Mouse (Mus musculus): ENCODE measurements around the gene Strap. TPM values are rescaled to one million over a fixed set of nuclear protein-coding genes. Genes with fewer than 3 reads are reported as not detected.
"Not testable (repeated sequence)": the region's sequence is repeated elsewhere in the genome, so short reads cannot be mapped to it uniquely, and the experiment has no call there.

Gene Strap
- polyA plus RNA-seq, 1 experiment: 81.1 TPM

GRCm38 (mm10) chr6:137696445-137697204 lies 38.3 kb upstream of the Strap start:
- H3K27ac ChIP-seq (ENCODE audit: control insufficient read depth, insufficient read depth, low read depth, low read length): no peak overlapping the region
- no peaks in the 10 kb centered on the region for H3K36me3 ChIP-seq (ENCODE audit: control insufficient read depth, insufficient read depth, low read length)
- no peak for TF ChIP-seq CTCF (IDR thresholded peaks at IDR 0.05; ENCODE audit: control insufficient read depth, insufficient read depth, insufficient replicate concordance, low read depth, low read length)
- TF ChIP-seq POLR2A (IDR thresholded peaks at IDR 0.05; ENCODE audit: control insufficient read depth, low read depth, low read length): no peak
- no peaks in the 10 kb centered on the region for H3K27me3 ChIP-seq (ENCODE audit: control insufficient read depth, insufficient read depth, low read length)
- H3K4me3 ChIP-seq (ENCODE audit: control insufficient read depth, low read depth, low read length): no peak overlapping the region
- no peaks in the 10 kb centered on the region for H3K4me1 ChIP-seq (ENCODE audit: control insufficient read depth, insufficient read depth, low read length)

DNA sequence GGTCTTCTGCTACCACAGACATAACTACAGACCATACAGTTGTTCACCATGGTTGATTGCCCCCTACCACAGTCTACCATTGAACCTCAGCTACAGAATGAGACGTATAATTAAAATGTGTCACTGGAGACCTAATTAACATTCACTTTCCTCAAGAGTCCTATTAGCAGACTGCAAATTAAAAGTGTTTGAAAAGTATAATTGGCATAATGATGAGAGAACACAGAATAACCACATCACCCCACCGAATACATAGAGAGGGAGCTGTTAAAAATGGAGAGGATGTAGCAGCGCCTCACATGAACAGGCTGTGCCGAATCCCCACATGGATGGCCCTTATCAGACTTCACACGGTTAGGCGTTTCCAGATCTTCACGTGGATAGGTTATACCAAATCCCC lies 35.4 kb upstream of the Strap start:
- no peak for TF ChIP-seq CTCF (IDR thresholded peaks at IDR 0.05; ENCODE audit: control insufficient read depth, insufficient read depth, insufficient replicate concordance, low read depth, low read length)
- TF ChIP-seq POLR2A (IDR thresholded peaks at IDR 0.05; ENCODE audit: control insufficient read depth, low read depth, low read length): no peak
- no peaks in the 10 kb centered on the region for H3K27me3 ChIP-seq (ENCODE audit: control insufficient read depth, insufficient read depth, low read length)
- no peak overlapping the region for H3K4me3 ChIP-seq (ENCODE audit: control insufficient read depth, low read depth, low read length)
- no peak overlapping the region for H3K27ac ChIP-seq (ENCODE audit: control insufficient read depth, insufficient read depth, low read depth, low read length)
- peaks cover 3% of the 10 kb centered on the region for H3K4me1 ChIP-seq (ENCODE audit: control insufficient read depth, insufficient read depth, low read length)
- no peaks in the 10 kb centered on the region for H3K36me3 ChIP-seq (ENCODE audit: control insufficient read depth, insufficient read depth, low read length)

- H3K4me3 ChIP-seq (ENCODE audit: control insufficient read depth, low read depth, low read length): no peak overlapping the region
- no peaks in the 10 kb centered on the region for H3K27me3 ChIP-seq (ENCODE audit: control insufficient read depth, insufficient read depth, low read length)
- no peak overlapping the region for H3K27ac ChIP-seq (ENCODE audit: control insufficient read depth, insufficient read depth, low read depth, low read length)
- H3K4me1 ChIP-seq (ENCODE audit: control insufficient read depth, insufficient read depth, low read length): peaks cover 3% of the 10 kb centered on the region
- H3K36me3 ChIP-seq (ENCODE audit: control insufficient read depth, insufficient read depth, low read length): no peaks in the 10 kb centered on the region
- no peak for TF ChIP-seq CTCF (IDR thresholded peaks at IDR 0.05; ENCODE audit: control insufficient read depth, insufficient read depth, insufficient replicate concordance, low read depth, low read length)
- no peak for TF ChIP-seq POLR2A (IDR thresholded peaks at IDR 0.05; ENCODE audit: control insufficient read depth, low read depth, low read length)
These were observed 32.7 kb upstream of the Strap start for GRCm38 (mm10) chr6:137702186-137702585.

DNA sequence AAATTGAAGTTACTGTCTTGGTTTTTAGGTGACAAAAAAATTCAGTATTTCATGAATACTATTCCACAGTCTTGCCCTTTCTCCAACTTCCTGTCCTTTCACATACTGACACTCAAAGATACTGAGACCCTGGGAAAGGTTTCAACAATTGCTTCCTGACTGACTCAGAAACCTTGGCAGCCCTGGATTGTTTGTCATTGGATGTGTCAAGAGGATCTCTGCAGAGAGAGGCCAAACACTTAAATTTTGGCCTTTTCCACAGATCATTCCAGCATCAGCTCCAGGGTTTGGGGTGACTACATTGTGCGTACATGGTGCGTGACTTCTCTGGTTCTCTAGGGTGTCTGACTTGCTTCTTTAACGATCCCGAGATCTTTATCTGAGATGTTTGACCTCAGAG lies 32.0 kb upstream of the Strap start:
- H3K27me3 ChIP-seq (ENCODE audit: control insufficient read depth, insufficient read depth, low read length): no peaks in the 10 kb centered on the region
- peaks cover 3% of the 10 kb centered on the region for H3K4me1 ChIP-seq (ENCODE audit: control insufficient read depth, insufficient read depth, low read length)
- H3K27ac ChIP-seq (ENCODE audit: control insufficient read depth, insufficient read depth, low read depth, low read length): no peak overlapping the region
- no peaks in the 10 kb centered on the region for H3K36me3 ChIP-seq (ENCODE audit: control insufficient read depth, insufficient read depth, low read length)
- no peak overlapping the region for H3K4me3 ChIP-seq (ENCODE audit: control insufficient read depth, low read depth, low read length)
- no peak for TF ChIP-seq CTCF (IDR thresholded peaks at IDR 0.05; ENCODE audit: control insufficient read depth, insufficient read depth, insufficient replicate concordance, low read depth, low read length)
- TF ChIP-seq POLR2A (IDR thresholded peaks at IDR 0.05; ENCODE audit: control insufficient read depth, low read depth, low read length): no peak

- H3K27ac ChIP-seq (ENCODE audit: control insufficient read depth, insufficient read depth, low read depth, low read length): no peak overlapping the region
- no peaks in the 10 kb centered on the region for H3K36me3 ChIP-seq (ENCODE audit: control insufficient read depth, insufficient read depth, low read length)
- H3K4me1 ChIP-seq (ENCODE audit: control insufficient read depth, insufficient read depth, low read length): peaks cover 3% of the 10 kb centered on the region
- no peaks in the 10 kb centered on the region for H3K27me3 ChIP-seq (ENCODE audit: control insufficient read depth, insufficient read depth, low read length)
- TF ChIP-seq POLR2A (IDR thresholded peaks at IDR 0.05; ENCODE audit: control insufficient read depth, low read depth, low read length): no peak
- TF ChIP-seq CTCF (IDR thresholded peaks at IDR 0.05; ENCODE audit: control insufficient read depth, insufficient read depth, insufficient replicate concordance, low read depth, low read length): no peak
- no peak overlapping the region for H3K4me3 ChIP-seq (ENCODE audit: control insufficient read depth, low read depth, low read length)
These were observed 31.4 kb upstream of the Strap start for GRCm38 (mm10) chr6:137703431-137703830.

DNA sequence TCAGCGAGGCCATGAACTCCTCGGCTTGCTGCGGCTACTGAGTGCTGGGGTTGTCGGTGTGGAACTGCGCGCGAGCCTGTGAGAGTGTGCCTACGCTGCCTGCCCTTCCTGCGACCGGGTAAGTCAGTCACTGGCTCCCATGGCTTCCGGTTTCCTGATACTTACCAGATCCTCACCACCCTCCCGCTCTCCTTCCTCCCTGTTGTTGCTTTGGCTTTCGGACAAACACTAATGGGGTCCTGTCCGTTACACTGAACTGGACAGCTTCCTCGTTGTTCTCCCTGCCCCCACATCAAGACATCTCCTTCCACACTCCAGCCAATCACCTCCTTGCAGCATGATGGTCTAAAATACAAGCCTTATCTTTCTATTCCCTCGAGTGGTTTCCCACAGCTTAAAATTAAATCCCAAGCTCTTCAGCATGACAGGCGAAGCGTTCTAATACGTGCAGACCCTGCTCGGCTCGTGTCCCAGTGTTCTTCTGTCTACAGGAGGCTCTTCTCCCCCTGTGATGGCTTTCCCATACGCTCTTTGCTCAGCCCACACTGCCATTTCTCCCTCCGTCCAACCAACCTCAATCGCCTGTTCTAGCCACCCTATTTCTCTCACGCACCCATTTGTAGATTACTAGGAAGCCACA lies 30.5 kb upstream of the Strap start:
- Histone ChIP-seq H3K4me1 (ENCODE audit: control insufficient read depth, insufficient read depth, low read length) (peaks cover 3% of the 10 kb centered on the region), H3K27ac (ENCODE audit: control insufficient read depth, insufficient read depth, low read depth, low read length) (no peak overlapping the region), H3K36me3 (ENCODE audit: control insufficient read depth, insufficient read depth, low read length) (no peaks in the 10 kb centered on the region), H3K27me3 (ENCODE audit: control insufficient read depth, insufficient read depth, low read length) (no peaks in the 10 kb centered on the region), H3K4me3 (ENCODE audit: control insufficient read depth, low read depth, low read length) (no peak overlapping the region; the same call in 1 of the 2 replicates)
- TF ChIP-seq POLR2A (IDR thresholded peaks at IDR 0.05; ENCODE audit: control insufficient read depth, low read depth, low read length): no peak
- TF ChIP-seq CTCF (IDR thresholded peaks at IDR 0.05; ENCODE audit: control insufficient read depth, insufficient read depth, insufficient replicate concordance, low read depth, low read length): no peak

DNA sequence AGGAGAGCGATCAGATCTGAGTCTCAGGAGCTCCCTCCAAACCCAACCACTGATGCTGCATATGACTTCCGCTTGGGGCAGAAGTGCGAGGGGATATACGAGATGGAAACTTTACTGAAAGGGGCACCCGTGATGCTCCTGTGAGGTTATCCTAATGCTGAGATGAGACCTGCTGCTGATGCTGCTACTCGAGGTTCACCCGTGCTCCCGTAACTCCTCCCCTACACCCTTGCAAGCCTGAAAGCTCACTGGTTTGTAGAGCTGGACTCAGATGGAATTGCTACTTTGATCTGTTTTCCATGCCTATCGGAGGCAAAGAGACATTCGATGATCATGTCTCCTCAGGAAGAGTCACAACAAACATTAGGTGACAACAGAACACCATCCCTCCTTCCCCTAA lies 28.7 kb upstream of the Strap start:
- no peak overlapping the region for H3K27ac ChIP-seq (ENCODE audit: control insufficient read depth, insufficient read depth, low read depth, low read length)
- no peaks in the 10 kb centered on the region for H3K36me3 ChIP-seq (ENCODE audit: control insufficient read depth, insufficient read depth, low read length)
- H3K27me3 ChIP-seq (ENCODE audit: control insufficient read depth, insufficient read depth, low read length): no peaks in the 10 kb centered on the region
- peaks cover 3% of the 10 kb centered on the region for H3K4me1 ChIP-seq (ENCODE audit: control insufficient read depth, insufficient read depth, low read length)
- no peak overlapping the region for H3K4me3 ChIP-seq (ENCODE audit: control insufficient read depth, low read depth, low read length)
- no peak for TF ChIP-seq CTCF (IDR thresholded peaks at IDR 0.05; ENCODE audit: control insufficient read depth, insufficient read depth, insufficient replicate concordance, low read depth, low read length)
- TF ChIP-seq POLR2A (IDR thresholded peaks at IDR 0.05; ENCODE audit: control insufficient read depth, low read depth, low read length): no peak

DNA sequence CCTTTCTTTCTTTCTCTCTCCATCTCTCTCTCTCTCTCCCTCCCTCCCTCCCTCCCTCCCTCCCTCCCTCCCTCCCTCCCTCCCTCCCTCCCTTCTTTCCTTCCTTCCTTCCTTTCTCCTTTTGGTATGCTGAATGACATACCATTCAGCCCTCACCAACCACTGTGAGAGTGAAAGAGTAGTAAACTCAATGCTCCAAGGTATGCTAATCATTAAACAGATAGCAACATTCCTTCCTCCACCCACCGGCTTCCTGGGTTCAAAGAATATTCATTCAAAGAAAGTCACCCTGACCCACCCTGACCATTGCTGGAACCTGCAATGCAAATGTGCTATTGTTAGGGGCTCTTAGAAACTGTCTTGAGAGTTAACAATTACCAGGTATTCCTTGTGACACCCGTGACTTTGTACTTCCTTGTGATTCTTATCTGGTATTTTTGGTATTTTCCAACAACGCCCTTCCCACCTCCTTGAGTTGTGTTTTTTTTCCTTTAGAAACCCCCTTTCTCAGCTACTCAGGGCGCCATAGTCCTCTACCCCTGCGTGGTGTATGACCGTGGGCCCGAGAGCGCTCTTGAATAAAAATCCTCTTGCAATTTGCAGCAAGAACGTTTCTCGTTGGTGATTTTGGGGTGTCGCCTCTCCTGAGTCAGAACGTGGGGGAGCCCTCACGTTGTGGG lies 26.0 kb upstream of the Strap start:
- H3K27ac ChIP-seq (ENCODE audit: control insufficient read depth, insufficient read depth, low read depth, low read length): not testable (repeated sequence)

More for the DNA sequence above, 26.0 kb upstream of the Strap start:
- not testable (repeated sequence) for H3K4me3 ChIP-seq (ENCODE audit: control insufficient read depth, low read depth, low read length); H3K36me3 ChIP-seq (ENCODE audit: control insufficient read depth, insufficient read depth, low read length); H3K4me1 ChIP-seq (ENCODE audit: control insufficient read depth, insufficient read depth, low read length); H3K27me3 ChIP-seq (ENCODE audit: control insufficient read depth, insufficient read depth, low read length)

Measured in testis, adult 2 months (tissue).